Mouse (Mus musculus) intestine, embryonic 16.5 days (tissue): ENCODE measurements around the gene Ddi2. TPM values are rescaled to one million over a fixed set of nuclear protein-coding genes. Genes with fewer than 3 reads are reported as not detected.

Experiments
- ATAC-seq: fragments of 200-750 bp; cut with Nextera tagmentation; 2 replicates; pipeline ENCODE4 v1.8.0; 2017; ENCODE audit warnings: moderate TSS enrichment, moderate library complexity
- H3K27ac ChIP-seq: fragments of 300-500 bp; sonication (generic); 2 replicates; pipeline ENCODE4 v1.5.1; 2014; ENCODE audit warnings: mild to moderate bottlenecking, low read length
- H3K27me3 ChIP-seq: fragments of 300-500 bp; sonication (generic); replicated peaks from 2 replicates; pipeline ENCODE4 v1.6.1; 2014; ENCODE audit warnings: low read length, control low read depth, mixed read lengths; ENCODE audit not compliant: control insufficient read depth, insufficient read depth
- H3K36me3 ChIP-seq: fragments of 300-500 bp; sonication (generic); 2 replicates; pipeline ENCODE4 v1.6.1; 2014; ENCODE audit warnings: low read length, control low read depth; ENCODE audit not compliant: control insufficient read depth, insufficient read depth
- H3K4me1 ChIP-seq: fragments of 300-500 bp; sonication (generic); 2 replicates; pipeline ENCODE4 v1.6.1; 2014; ENCODE audit warnings: low read length, control low read depth, mixed read lengths; ENCODE audit not compliant: control insufficient read depth, insufficient read depth
- H3K4me2 ChIP-seq: fragments of 300-500 bp; sonication (generic); 2 replicates; pipeline ENCODE4 v1.6.1; 2014; ENCODE audit warnings: low read depth, low read length, control low read depth
- H3K4me3 ChIP-seq: fragments of 300-500 bp; sonication (generic); 2 replicates; pipeline ENCODE4 v1.5.1; 2014; ENCODE audit warnings: mild to moderate bottlenecking, low read length
- H3K9ac ChIP-seq: fragments of 300-500 bp; sonication (generic); 2 replicates; pipeline ENCODE4 v1.6.1; 2014; ENCODE audit warnings: low read depth, low read length
- H3K9me3 ChIP-seq: fragments of 300-500 bp; sonication (generic); 2 replicates; pipeline ENCODE4 v1.6.1; 2016; ENCODE audit warnings: low read length, control low read depth; ENCODE audit not compliant: control insufficient read depth
- WGBS: fragments of 180-500 bp; shearing (Covaris S2); extraction: QIAGEN DNeasy Blood & Tissue Kit; methylation state at CpG from one replicate; pipeline ENCODE4 v1.1.7; 2014; 5-methylcytosine and 5-hydroxymethylcytosine counted together
- polyA plus RNA-seq: library from polyadenylated mRNA; unstranded; fragments of >200 nt; fragmentation: Nextera tagmentation; extraction: Ambion mirVana; gene quantifications from 2 replicates; pipeline ENCODE4 v1.2.1, GENCODE M21; 2015

Ddi2 gene
- polyA plus RNA-seq, 1 experiment from 2014 or later: 16.5 TPM

- no peaks in the 10 kb centered on the region for H3K27me3 ChIP-seq
- WGBS: 85% methylated on average over 4 of the region's 4 CpGs
- no peak overlapping the region for H3K4me3 ChIP-seq
- H3K9me3 ChIP-seq: no peaks in the 10 kb centered on the region
- no peak overlapping the region for H3K4me2 ChIP-seq
- H3K27ac ChIP-seq: no peak overlapping the region
- no peaks in the 10 kb centered on the region for H3K36me3 ChIP-seq
- ATAC-seq: no peak
- peaks cover 23% of the 10 kb centered on the region for H3K4me1 ChIP-seq
- no peak overlapping the region for H3K9ac ChIP-seq
Observed at GRCm38 (mm10) chr4:141717633-141718032, 5.6 kb downstream of the Ddi2 start.

- Histone ChIP-seq H3K9me3 (no peaks in the 10 kb centered on the region), H3K36me3 (no peaks in the 10 kb centered on the region), H3K4me1 (peaks cover 15% of the 10 kb centered on the region), H3K9ac (0 out of 2 replicates have a peak overlapping the region, but pooled peaks have one; percentile 9), H3K27me3 (no peaks in the 10 kb centered on the region), H3K4me2 (no peak overlapping the region), H3K4me3 (no peak overlapping the region), H3K27ac (no peak overlapping the region)
- peak; percentile 66 for ATAC-seq
- 67% methylated on average over 2 of the region's 2 CpGs for WGBS
Observed at GRCm38 (mm10) chr4:141715027-141715426, 8.2 kb downstream of the Ddi2 start.

- no peak overlapping the region for H3K27ac ChIP-seq
- no peaks in the 10 kb centered on the region for H3K9me3 ChIP-seq
- 56% methylated on average over 5 of the region's 5 CpGs for WGBS
- no peak overlapping the region for H3K4me3 ChIP-seq
- H3K4me1 ChIP-seq: peaks cover 11% of the 10 kb centered on the region
- H3K9ac ChIP-seq: no peak overlapping the region
- no peaks in the 10 kb centered on the region for H3K27me3 ChIP-seq
- no peaks in the 10 kb centered on the region for H3K36me3 ChIP-seq
- no peak for ATAC-seq
- no peak overlapping the region for H3K4me2 ChIP-seq
Observed at GRCm38 (mm10) chr4:141713598-141714142, 9.5 kb downstream of the Ddi2 start.

GRCm38 (mm10) chr4:141711250-141711649 is 12.0 kb downstream of the Ddi2 start:
- no peaks in the 10 kb centered on the region for H3K27me3 ChIP-seq
- no peak for ATAC-seq
- peaks cover 11% of the 10 kb centered on the region for H3K4me1 ChIP-seq
- 95% methylated on average over 1 of the region's 1 CpGs for WGBS
- H3K4me2 ChIP-seq: no peak overlapping the region
- no peak overlapping the region for H3K9ac ChIP-seq
- H3K9me3 ChIP-seq: no peaks in the 10 kb centered on the region
- H3K4me3 ChIP-seq: no peak overlapping the region
- no peak overlapping the region for H3K27ac ChIP-seq
- peaks cover 16% of the 10 kb centered on the region for H3K36me3 ChIP-seq

GRCm38 (mm10) chr4:141708971-141709370 is 14.2 kb downstream of the Ddi2 start:
- H3K4me1 ChIP-seq: no peaks in the 10 kb centered on the region; the same call in 1 of the 2 replicates
- H3K9ac ChIP-seq: no peak overlapping the region
- no peaks in the 10 kb centered on the region for H3K27me3 ChIP-seq
- H3K4me2 ChIP-seq: no peak overlapping the region
- no peak overlapping the region for H3K4me3 ChIP-seq
- no peak overlapping the region for H3K27ac ChIP-seq
- peaks cover 19% of the 10 kb centered on the region for H3K36me3 ChIP-seq
- WGBS: 95% methylated on average over 2 of the region's 2 CpGs
- H3K9me3 ChIP-seq: no peaks in the 10 kb centered on the region
- no peak for ATAC-seq

- H3K27ac ChIP-seq: no peak overlapping the region
- no peaks in the 10 kb centered on the region for H3K27me3 ChIP-seq
- no peaks in the 10 kb centered on the region for H3K9me3 ChIP-seq
- H3K4me2 ChIP-seq: no peak overlapping the region
- H3K4me1 ChIP-seq: no peaks in the 10 kb centered on the region
- WGBS: 85% methylated on average over 7 of the region's 7 CpGs
- no peak overlapping the region for H3K9ac ChIP-seq
- no peak for ATAC-seq
- H3K4me3 ChIP-seq: no peak overlapping the region
- H3K36me3 ChIP-seq: peaks cover 21% of the 10 kb centered on the region
Observed at GRCm38 (mm10) chr4:141708005-141708404, 15.2 kb downstream of the Ddi2 start.

- Histone ChIP-seq H3K27me3 (no peaks in the 10 kb centered on the region), H3K4me2 (no peak overlapping the region), H3K36me3 (peaks cover 30% of the 10 kb centered on the region), H3K4me3 (no peak overlapping the region), H3K9me3 (no peaks in the 10 kb centered on the region), H3K9ac (no peak overlapping the region), H3K27ac (no peak overlapping the region), H3K4me1 (no peaks in the 10 kb centered on the region)
- ATAC-seq: peak; percentile 56; the same call in 1 of the 2 replicates
- 82% methylated on average over 4 of the region's 4 CpGs for WGBS
Observed at GRCm38 (mm10) chr4:141705331-141705730, 17.9 kb downstream of the Ddi2 start.

GRCm38 (mm10) chr4:141704625-141705024 is 18.6 kb downstream of the Ddi2 start:
- WGBS: 91% methylated on average over 2 of the region's 2 CpGs
- H3K36me3 ChIP-seq: peaks cover 30% of the 10 kb centered on the region
- no peaks in the 10 kb centered on the region for H3K27me3 ChIP-seq
- no peak overlapping the region for H3K27ac ChIP-seq
- no peak overlapping the region for H3K4me2 ChIP-seq
- no peak for ATAC-seq
- H3K9ac ChIP-seq: no peak overlapping the region
- no peaks in the 10 kb centered on the region for H3K4me1 ChIP-seq
- no peak overlapping the region for H3K4me3 ChIP-seq
- H3K9me3 ChIP-seq: no peaks in the 10 kb centered on the region

GRCm38 (mm10) chr4:141694719-141695118 is 28.5 kb downstream of the Ddi2 start:
- WGBS: 90% methylated on average over 8 of the region's 8 CpGs
- Histone ChIP-seq H3K4me3 (no peak overlapping the region), H3K27me3 (no peaks in the 10 kb centered on the region), H3K4me1 (no peaks in the 10 kb centered on the region), H3K36me3 (peaks cover 8% of the 10 kb centered on the region), H3K4me2 (no peak overlapping the region), H3K27ac (no peak overlapping the region), H3K9me3 (no peaks in the 10 kb centered on the region), H3K9ac (no peak overlapping the region)
- ATAC-seq: no peak

GRCm38 (mm10) chr4:141688505-141688904 is 34.7 kb downstream of the Ddi2 start:
- Histone ChIP-seq H3K4me1 (no peaks in the 10 kb centered on the region), H3K4me2 (no peak overlapping the region), H3K36me3 (peaks cover 23% of the 10 kb centered on the region), H3K9ac (no peak overlapping the region), H3K9me3 (no peaks in the 10 kb centered on the region), H3K4me3 (no peak overlapping the region), H3K27me3 (no peaks in the 10 kb centered on the region), H3K27ac (no peak overlapping the region)
- ATAC-seq: no peak
- WGBS: 83% methylated on average over 8 of the region's 8 CpGs
